9 mouse cellular contexts compared by ENCODE assay signal in genomic region chr7:45815323-45815983, GRCm38 (mm10). TPM values are rescaled to one million over a fixed set of nuclear protein-coding genes. Genes with fewer than 3 reads are reported as not detected.
A peak's percentile ranks its signal among the peaks of the same experiment; 100 is the strongest.
DNase-seq lines count a peak whose midpoint lies in the region; ATAC-seq lines count a peak whose summit lies in the region.
"Had no signal": no experiment of that assay in that cellular context is flagged by ENCODE, and none has a peak within 500 bp of the region (broad histone marks: within the 10 kb centered on the region; RNA-seq: fewer than 3 reads in every experiment).

No protein-coding gene starts in this region.

- peaks cover 26% of the 10 kb centered on the region for H3K36me3 ChIP-seq in heart, embryonic 12.5 days
- H3K36me3 ChIP-seq in forebrain, embryonic 14.5 days (ENCODE audit: control insufficient read depth, insufficient read depth, low read length) = peaks cover 24% of the 10 kb centered on the region
- peaks cover 27% of the 10 kb centered on the region for H3K36me3 ChIP-seq in liver, embryonic 15.5 days (replicated peaks)

- peaks cover 22% of the 10 kb centered on the region for H3K27me3 ChIP-seq in heart, embryonic 12.5 days (replicated peaks)
- H3K27me3 ChIP-seq in forebrain, embryonic 14.5 days (replicated peaks; ENCODE audit: control insufficient read depth, insufficient read depth, low read length) = no peaks in the 10 kb centered on the region
- H3K27me3 ChIP-seq in liver, embryonic 15.5 days = peaks cover 19% of the 10 kb centered on the region

- no peak overlapping the region for H3K4me3 ChIP-seq in heart, embryonic 12.5 days
- H3K4me3 ChIP-seq in forebrain, embryonic 14.5 days (ENCODE audit: low read depth, low read length) = peak overlapping the region; percentile 32; the same call in 1 of the 2 replicates
- peak overlapping the region; percentile 96; the same call in 1 of the 2 replicates for H3K4me3 ChIP-seq in liver, embryonic 15.5 days (replicated peaks)

- WGBS in heart, embryonic 12.5 days = 68% methylated on average over 10 of the region's 10 CpGs
- 15% methylated on average over 10 of the region's 10 CpGs for WGBS in forebrain, embryonic 14.5 days
- 74% methylated on average over 10 of the region's 10 CpGs for whole genome bisulfite sequencing in liver, embryonic 15.5 days (ENCODE audit: insufficient replicate concordance)

- no peak overlapping the region for H3K27ac ChIP-seq in heart, embryonic 12.5 days (ENCODE audit: poor library complexity, severe bottlenecking)
- H3K27ac ChIP-seq in forebrain, embryonic 14.5 days (ENCODE audit: low read depth, low read length) = peak overlapping the region; percentile 67; the same call in 1 of the 2 replicates
- H3K27ac ChIP-seq in liver, embryonic 15.5 days (replicated peaks) = no peak overlapping the region

- H3K4me1 ChIP-seq in heart, embryonic 12.5 days (replicated peaks) = peaks cover 33% of the 10 kb centered on the region
- H3K4me1 ChIP-seq in forebrain, embryonic 14.5 days (ENCODE audit: control insufficient read depth, insufficient read depth, low read length) = peaks cover 21% of the 10 kb centered on the region
- H3K4me1 ChIP-seq in liver, embryonic 15.5 days (replicated peaks) = peaks cover 31% of the 10 kb centered on the region

- H3K9me3 ChIP-seq in heart, embryonic 12.5 days (replicated peaks) = no peaks in the 10 kb centered on the region
- H3K9me3 ChIP-seq in forebrain, embryonic 14.5 days (replicated peaks; ENCODE audit: control insufficient read depth, low read length) = no peaks in the 10 kb centered on the region
- no peaks in the 10 kb centered on the region for H3K9me3 ChIP-seq in liver, embryonic 15.5 days (replicated peaks)

- peak overlapping the region; percentile 60; the same call in 1 of the 2 replicates for H3K4me2 ChIP-seq in heart, embryonic 12.5 days
- peak overlapping the region; percentile 58 for H3K4me2 ChIP-seq in forebrain, embryonic 14.5 days (ENCODE audit: low read length)
- peak overlapping the region; percentile 92 for H3K4me2 ChIP-seq in liver, embryonic 15.5 days

- ATAC-seq in heart, embryonic 12.5 days (ENCODE audit: insufficient number of reproducible peaks, low FRiP score) = no peak
- no peak for ATAC-seq in forebrain, embryonic 14.5 days
- no peak for ATAC-seq in liver, embryonic 15.5 days (ENCODE audit: insufficient read depth)

- intact Hi-C loops in heart, postnatal 25 days (cut with DNase I) = no loop called here

- H3K9ac ChIP-seq in heart, embryonic 12.5 days = no peak overlapping the region
- peak overlapping the region; percentile 18 for H3K9ac ChIP-seq in forebrain, embryonic 14.5 days (ENCODE audit: low read length)
- no peak overlapping the region for H3K9ac ChIP-seq in liver, embryonic 15.5 days

- DNase-seq in heart, postnatal 25 days (ENCODE audit: low spot score) = no peak
- DNase-seq in Muller cell, postnatal 12 days (ENCODE audit: inconsistent ontology term) = peak; percentile 60
- DNase-seq in forebrain, embryonic 14.5 days (ENCODE audit: low spot score) = peak; percentile 35
- DNase-seq in B cell, adult 2 months = no peak
- no peak for DNase-seq in gastrocnemius, postnatal 10 days
- no peak for DNase-seq in frontal cortex, postnatal 36 days (ENCODE audit: low spot score in 2 of 2)

RNA-seq across cellular contexts. Expression of gene Cyth2, which starts 1.1 kb away (rescaled TPM):
- polyA plus RNA-seq in heart, embryonic 12.5 days (2016; fragmentation: Nextera tagmentation; extraction: Ambion mirVana) = 108 and 115 TPM in 2 replicates
- total RNA-seq in heart, postnatal 25 days (2021) = 10 to 100 TPM; 63.2 to 65.5 TPM
- 286 TPM in 2 replicates for polyA plus RNA-seq in forebrain, embryonic 14.5 days (2014; fragmentation: Nextera tagmentation; extraction: Ambion mirVana)
- polyA plus RNA-seq in liver, embryonic 15.5 days (2015; fragmentation: Nextera tagmentation; extraction: Ambion mirVana) = 30.4 and 30.9 TPM in 2 replicates
- total RNA-seq in gastrocnemius, postnatal 10 days (2021) = 10 to 100 TPM; 45.3 to 45.4 TPM

RNA-seq across cellular contexts. Expression of gene Kcnj14, which starts 9.1 kb away (rescaled TPM):
- 0.63 and 0.70 TPM in 2 replicates for polyA plus RNA-seq in heart, embryonic 12.5 days (2016; fragmentation: Nextera tagmentation; extraction: Ambion mirVana)
- total RNA-seq in heart, postnatal 25 days (2021) = under 1 TPM; 0.55 to 0.70 TPM
- 0.41 and 0.78 TPM in 2 replicates for polyA plus RNA-seq in forebrain, embryonic 14.5 days (2014; fragmentation: Nextera tagmentation; extraction: Ambion mirVana)
- 0.06 and 0.12 TPM in 2 replicates for polyA plus RNA-seq in liver, embryonic 15.5 days (2015; fragmentation: Nextera tagmentation; extraction: Ambion mirVana)
- under 1 TPM; 0.36 to 0.45 TPM for total RNA-seq in gastrocnemius, postnatal 10 days (2021)

RNA-seq across cellular contexts. Expression of gene Grwd1, which starts 15.3 kb away (rescaled TPM):
- polyA plus RNA-seq in heart, embryonic 12.5 days (2016; fragmentation: Nextera tagmentation; extraction: Ambion mirVana) = 43.9 and 46.6 TPM in 2 replicates
- 10 to 100 TPM in 1 of 2 experiments, 1 to 10 TPM in 1; 10.0 to 11.2 TPM for total RNA-seq in heart, postnatal 25 days (2021)
- 45.2 and 46.7 TPM in 2 replicates for polyA plus RNA-seq in forebrain, embryonic 14.5 days (2014; fragmentation: Nextera tagmentation; extraction: Ambion mirVana)
- 24.7 and 25.3 TPM in 2 replicates for polyA plus RNA-seq in liver, embryonic 15.5 days (2015; fragmentation: Nextera tagmentation; extraction: Ambion mirVana)
- 10 to 100 TPM; 14.8 to 15.4 TPM for total RNA-seq in gastrocnemius, postnatal 10 days (2021)

RNA-seq across cellular contexts. Expression of gene Sult2b1, which starts 31.0 kb away (rescaled TPM):
- polyA plus RNA-seq in heart, embryonic 12.5 days (2016; fragmentation: Nextera tagmentation; extraction: Ambion mirVana) = 0.23 and 0.40 TPM in 2 replicates
- not detected for total RNA-seq in heart, postnatal 25 days (2021)
- 4.0 and 5.4 TPM in 2 replicates for polyA plus RNA-seq in forebrain, embryonic 14.5 days (2014; fragmentation: Nextera tagmentation; extraction: Ambion mirVana)
- polyA plus RNA-seq in liver, embryonic 15.5 days (2015; fragmentation: Nextera tagmentation; extraction: Ambion mirVana) = 0.07 and 0.22 TPM in 2 replicates
- not detected for total RNA-seq in gastrocnemius, postnatal 10 days (2021)

RNA-seq across cellular contexts. Expression of gene Lmtk3, which starts 31.9 kb away (rescaled TPM):
- polyA plus RNA-seq in heart, embryonic 12.5 days (2016; fragmentation: Nextera tagmentation; extraction: Ambion mirVana) = 0.53 and 0.86 TPM in 2 replicates
- under 1 TPM in 1 of 2 experiments, not detected in 1; 0.14 TPM for total RNA-seq in heart, postnatal 25 days (2021)
- polyA plus RNA-seq in forebrain, embryonic 14.5 days (2014; fragmentation: Nextera tagmentation; extraction: Ambion mirVana) = 11.8 and 18.4 TPM in 2 replicates
- polyA plus RNA-seq in liver, embryonic 15.5 days (2015; fragmentation: Nextera tagmentation; extraction: Ambion mirVana) = not detected in 2 replicates
- under 1 TPM; 0.52 to 0.80 TPM for total RNA-seq in gastrocnemius, postnatal 10 days (2021)
- polyA plus RNA-seq: thymus, postnatal 0 days had no signal

Comparison
In these comparisons a context has a peak if more than half of its experiments do, and no peak if none do; other contexts are left out.
1. DNase-seq: peak in Muller cell, postnatal 12 days (single experiment) and forebrain, embryonic 14.5 days (single experiment); none in heart, postnatal 25 days (single experiment), B cell, adult 2 months (0 of 2), gastrocnemius, postnatal 10 days (single experiment) and frontal cortex, postnatal 36 days (0 of 2).
2. Peak in every context shown above with its lines, with median percentiles within 50 percentile points of each other: H3K4me2 ChIP-seq.